Mouse (Mus musculus) induced T-regulatory cell, adult 2 months (primary cell): Measurements from ENCODE around the gene Ilkap.
A peak's percentile ranks its signal among the peaks of the same experiment; 100 is the strongest.

Experiments used
- DNase-seq: peaks from one replicate; pipeline ENCODE4 v3.0.0-alpha.2; 2012; ENCODE audit warnings: low read depth

The Ilkap gene

GRCm38 (mm10) chr1:91398260-91399062 is at the start of gene Ilkap:
Gene Ilkap (minus strand): TSS chr1:91398815.
- DNase-seq = peak; percentile 92

GRCm38 (mm10) chr1:91446511-91446910 is 47.9 kb upstream of the Ilkap start:
- DNase-seq = no peak

GRCm38 (mm10) chr1:91446060-91446459 is 47.4 kb upstream of the Ilkap start:
- DNase-seq = no peak

GRCm38 (mm10) chr1:91444841-91445830 is 46.5 kb upstream of the Ilkap start:
- DNase-seq = no peak

- DNase-seq = no peak
Measured at GRCm38 (mm10) chr1:91442350-91442990, 43.9 kb upstream of the Ilkap start.

GRCm38 (mm10) chr1:91441855-91442254 is 43.2 kb upstream of the Ilkap start:
- no peak for DNase-seq

GRCm38 (mm10) chr1:91439776-91440175 is 41.2 kb upstream of the Ilkap start:
- DNase-seq = no peak

GRCm38 (mm10) chr1:91437573-91437972 is 39.0 kb upstream of the Ilkap start:
- DNase-seq = no peak

- DNase-seq = no peak
Measured at GRCm38 (mm10) chr1:91437083-91437400, 38.4 kb upstream of the Ilkap start.

- DNase-seq = no peak
Measured at GRCm38 (mm10) chr1:91436380-91437082, 37.9 kb upstream of the Ilkap start.

- no peak for DNase-seq
Measured at GRCm38 (mm10) chr1:91435606-91436130, 37.1 kb upstream of the Ilkap start.

GRCm38 (mm10) chr1:91434905-91435304 is 36.3 kb upstream of the Ilkap start:
- no peak for DNase-seq

- DNase-seq = no peak
Measured at GRCm38 (mm10) chr1:91430761-91431160, 32.1 kb upstream of the Ilkap start.

- DNase-seq = no peak
Measured at GRCm38 (mm10) chr1:91429212-91429611, 30.6 kb upstream of the Ilkap start.

- peak; percentile 81 for DNase-seq
Measured at GRCm38 (mm10) chr1:91428614-91429013, 30.0 kb upstream of the Ilkap start.

- DNase-seq = no peak
Measured at GRCm38 (mm10) chr1:91426397-91426796, 27.8 kb upstream of the Ilkap start.

- DNase-seq = no peak
Measured at GRCm38 (mm10) chr1:91420601-91421065, 22.0 kb upstream of the Ilkap start.

- no peak for DNase-seq
Measured at GRCm38 (mm10) chr1:91419862-91420600, 21.4 kb upstream of the Ilkap start.

GRCm38 (mm10) chr1:91417991-91418390 is 19.4 kb upstream of the Ilkap start:
- no peak for DNase-seq

- no peak for DNase-seq
Measured at GRCm38 (mm10) chr1:91415311-91415710, 16.7 kb upstream of the Ilkap start.

GRCm38 (mm10) chr1:91414903-91415302 is 16.3 kb upstream of the Ilkap start:
- DNase-seq = no peak
